Mouse (Mus musculus): ENCODE measurements around the gene Chchd6. TPM values are rescaled to one million over a fixed set of nuclear protein-coding genes. Genes with fewer than 3 reads are reported as not detected.

The Chchd6 gene
- total and polyA plus RNA-seq, 3 experiments, result 49.5 to 74.7 TPM; not detected in 1

DNA sequence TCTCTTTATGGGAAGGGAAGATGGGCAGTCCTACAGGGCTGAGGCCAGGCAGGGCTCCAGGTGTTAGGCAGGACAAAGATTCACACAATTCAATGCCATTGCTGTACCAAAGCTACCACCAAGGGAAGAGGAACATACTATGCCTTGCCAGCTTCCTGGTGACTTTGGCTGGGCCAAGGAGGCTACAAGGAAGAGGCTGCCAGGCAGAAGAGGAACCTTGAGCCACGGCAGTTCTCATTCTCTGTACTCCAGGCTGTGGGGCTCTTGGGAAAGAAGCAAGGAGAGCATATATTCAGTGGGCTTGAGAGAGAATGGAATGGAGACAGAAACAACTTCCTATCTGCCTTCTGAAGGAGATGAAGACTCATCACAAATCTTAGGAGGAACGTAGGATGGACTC is 190.5 kb downstream of the Chchd6 start:
- TF ChIP-seq CHD2 (IDR thresholded peaks at IDR 0.05; ENCODE audit: low read length) (no peak), MAZ (IDR thresholded peaks at IDR 0.05; ENCODE audit: low read depth, low read length) (no peak), RAD21 (IDR thresholded peaks at IDR 0.05; ENCODE audit: low read depth, low read length) (no peak), GABPA (IDR thresholded peaks at IDR 0.05; ENCODE audit: low read depth, low read length) (no peak), POLR2AphosphoS5 (IDR thresholded peaks at IDR 0.05; ENCODE audit: borderline replicate concordance, low read depth, low read length) (no peak), MAX (IDR thresholded peaks at IDR 0.05; ENCODE audit: low read length) (no peak), ZNF384 (IDR thresholded peaks at IDR 0.05; ENCODE audit: low read depth, low read length) (no peak), MXI1 (IDR thresholded peaks at IDR 0.05; ENCODE audit: low read depth, low read length) (no peak), E2F4 (IDR thresholded peaks at IDR 0.05; ENCODE audit: borderline replicate concordance, low read depth, low read length) (no peak), GATA1 (IDR thresholded peaks at IDR 0.05; ENCODE audit: low read depth, low read length) (no peak), MYC (IDR thresholded peaks at IDR 0.05; ENCODE audit: low read depth, low read length) (no peak), CHD1 (IDR thresholded peaks at IDR 0.05; ENCODE audit: low read depth, low read length) (no peak), TBP (IDR thresholded peaks at IDR 0.05; ENCODE audit: low read depth, low read length) (no peak), ELF1 (IDR thresholded peaks at IDR 0.05; ENCODE audit: low read depth, low read length) (no peak), ZMIZ1 (IDR thresholded peaks at IDR 0.05; ENCODE audit: low read depth, low read length) (no peak), KAT2A (conservative IDR thresholded peaks at IDR 0.05; ENCODE audit: low read depth, low read length) (no peak), POLR2AphosphoS2 (IDR thresholded peaks at IDR 0.05; ENCODE audit: low read length) (no peak), MEF2A (IDR thresholded peaks at IDR 0.05; ENCODE audit: extremely low read depth, insufficient replicate concordance, low read depth, low read length, poor library complexity, severe bottlenecking) (no peak)
- Histone ChIP-seq H3K27me3 (ENCODE audit: control insufficient read depth in 1 of 2, insufficient read depth in 2 of 2, low read length in 2 of 2) (no peaks in the 10 kb centered on the region), H3K9ac (ENCODE audit: control insufficient read depth, low read depth, low read length, poor library complexity, severe bottlenecking) (no peak overlapping the region), H3K4me1 (ENCODE audit: control insufficient read depth in 1 of 2, insufficient read depth in 2 of 2, low read length in 2 of 2) (peaks cover 10 to 26% of the 10 kb centered on the region in 2 experiments), H3K27ac (ENCODE audit: control insufficient read depth, low read depth, low read length) (no peak overlapping the region), H3K36me3 (ENCODE audit: control insufficient read depth in 1 of 2, insufficient read depth in 2 of 2, low read length in 2 of 2) (peaks cover 0 to 24% of the 10 kb centered on the region in 2 experiments; a peak in 2 of 4 replicates), H3K4me3 (ENCODE audit: control insufficient read depth in 1 of 2, insufficient read depth in 1 of 2, low read depth in 2 of 2, low read length in 2 of 2) (no peak overlapping the region), H3K79me2 (ENCODE audit: control insufficient read depth, insufficient read depth, low read length, poor library complexity) (no peaks in the 10 kb centered on the region), H3K9me3 (replicated peaks; ENCODE audit: insufficient read depth, low read length) (no peaks in the 10 kb centered on the region)
- DNase-seq (ENCODE audit: low read depth, low spot score), result no peak

DNA sequence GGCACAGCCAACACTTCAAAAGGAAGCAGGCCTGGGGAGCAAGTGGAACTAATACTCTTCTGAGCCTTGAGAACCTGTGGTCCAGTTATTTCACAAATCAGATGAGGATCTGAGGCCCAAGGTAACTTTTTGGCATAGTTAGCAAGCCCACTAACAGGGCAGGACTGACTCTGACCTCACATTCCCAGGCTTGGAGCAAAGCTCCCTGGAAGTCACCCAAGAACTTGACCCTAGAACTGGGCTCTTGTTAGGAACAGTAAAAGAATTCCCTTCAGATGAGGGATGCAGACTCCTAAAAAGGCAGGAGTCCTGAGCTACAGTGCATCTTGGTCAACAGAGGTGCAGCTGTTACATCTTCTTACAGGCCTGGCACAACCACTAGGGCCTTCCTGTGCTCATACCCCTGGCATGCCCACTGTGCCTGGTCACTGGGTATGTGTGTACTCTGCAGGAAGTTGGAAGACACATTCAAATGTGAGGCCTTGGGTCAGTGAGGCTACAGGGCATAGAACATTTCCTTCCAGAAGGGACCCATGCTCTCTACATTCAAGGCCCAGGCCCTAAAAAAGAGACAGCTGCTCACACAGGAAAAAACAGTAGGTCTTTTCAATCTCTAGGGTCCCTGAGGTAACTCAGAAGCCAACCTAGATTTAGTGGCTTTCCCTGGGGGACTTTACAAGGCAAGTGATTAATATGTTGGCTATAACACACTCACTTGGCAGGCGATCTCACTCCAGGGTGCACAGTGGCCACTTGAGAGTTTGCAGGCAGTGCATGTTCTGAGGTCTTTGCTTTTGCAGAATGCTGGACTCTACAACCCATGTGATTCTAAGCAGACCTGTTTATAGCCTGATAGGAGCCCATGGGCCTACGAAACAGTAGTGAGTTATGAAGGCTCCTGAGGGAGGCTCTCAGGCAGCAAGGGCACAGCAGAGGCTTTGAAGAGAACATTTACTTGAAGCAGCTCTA is 191.9 kb downstream of the Chchd6 start:
- peaks cover 7 to 17% of the 10 kb centered on the region in 2 experiments for H3K4me1 ChIP-seq (ENCODE audit: control insufficient read depth in 1 of 2, insufficient read depth in 2 of 2, low read length in 2 of 2)

More for the DNA sequence above, 191.9 kb downstream of the Chchd6 start:
- Histone ChIP-seq H3K27me3 (ENCODE audit: control insufficient read depth in 1 of 2, insufficient read depth in 2 of 2, low read length in 2 of 2) (no peaks in the 10 kb centered on the region), H3K27ac (ENCODE audit: control insufficient read depth, low read depth, low read length) (no peak overlapping the region), H3K4me3 (ENCODE audit: control insufficient read depth in 1 of 2, insufficient read depth in 1 of 2, low read depth in 2 of 2, low read length in 2 of 2) (no peak overlapping the region), H3K9me3 (replicated peaks; ENCODE audit: insufficient read depth, low read length) (no peaks in the 10 kb centered on the region), H3K9ac (ENCODE audit: control insufficient read depth, low read depth, low read length, poor library complexity, severe bottlenecking) (no peak overlapping the region), H3K79me2 (ENCODE audit: control insufficient read depth, insufficient read depth, low read length, poor library complexity) (no peaks in the 10 kb centered on the region), H3K36me3 (ENCODE audit: control insufficient read depth in 1 of 2, insufficient read depth in 2 of 2, low read length in 2 of 2) (peaks cover 0 to 16% of the 10 kb centered on the region in 2 experiments; a peak in 2 of 4 replicates)
- no peak for TF ChIP-seq MAZ (IDR thresholded peaks at IDR 0.05; ENCODE audit: low read depth, low read length)
- no peak for TF ChIP-seq USF2 (IDR thresholded peaks at IDR 0.05; ENCODE audit: borderline replicate concordance in 1 of 2, insufficient read depth in 1 of 2, low read depth in 1 of 2, low read length in 2 of 2)
- no peak for TF ChIP-seq RAD21 (IDR thresholded peaks at IDR 0.05; ENCODE audit: low read depth, low read length)
- TF ChIP-seq GATA1 (IDR thresholded peaks at IDR 0.05; ENCODE audit: low read depth, low read length), result no peak
- no peak for TF ChIP-seq MYB (IDR thresholded peaks at IDR 0.05; ENCODE audit: low read depth, low read length)
- no peak for TF ChIP-seq ZNF384 (IDR thresholded peaks at IDR 0.05; ENCODE audit: low read depth, low read length)
- no peak for TF ChIP-seq MEF2A (IDR thresholded peaks at IDR 0.05; ENCODE audit: extremely low read depth, insufficient replicate concordance, low read depth, low read length, poor library complexity, severe bottlenecking)
- no peak for TF ChIP-seq E2F4 (IDR thresholded peaks at IDR 0.05; ENCODE audit: borderline replicate concordance, low read depth, low read length)
- TF ChIP-seq ELF1 (IDR thresholded peaks at IDR 0.05; ENCODE audit: low read depth, low read length), result no peak
- no peak for TF ChIP-seq MAX (IDR thresholded peaks at IDR 0.05; ENCODE audit: low read length)
- TF ChIP-seq TAL1 (IDR thresholded peaks at IDR 0.05; ENCODE audit: low read length), result no peak
- TF ChIP-seq RCOR1 (IDR thresholded peaks at IDR 0.05; ENCODE audit: low read depth, low read length), result no peak
- no peak for TF ChIP-seq CTCF (IDR thresholded peaks at IDR 0.05 in 2 of 3, conservative IDR thresholded peaks at IDR 0.05 in 1 of 3; ENCODE audit: control insufficient read depth in 1 of 3, insufficient read depth in 1 of 3, low read depth in 2 of 3, low read length in 3 of 3, poor library complexity in 1 of 3, severe bottlenecking in 1 of 3)
- TF ChIP-seq SIN3A (IDR thresholded peaks at IDR 0.05; ENCODE audit: low read length), result no peak
- TF ChIP-seq GABPA (IDR thresholded peaks at IDR 0.05; ENCODE audit: low read depth, low read length), result no peak
- DNase-seq (ENCODE audit: low read depth, low spot score), result no peak

Data from MEL (cell line).